Mouse (Mus musculus): ENCODE results near the gene Clasrp. TPM values are rescaled to one million over a fixed set of nuclear protein-coding genes. Genes with fewer than 3 reads are reported as not detected.
A peak's percentile ranks its signal among the peaks of the same experiment; 100 is the strongest.

Gene Clasrp
- polyA plus RNA-seq, 1 experiment from 2014 or later = 43.5 TPM

DNA sequence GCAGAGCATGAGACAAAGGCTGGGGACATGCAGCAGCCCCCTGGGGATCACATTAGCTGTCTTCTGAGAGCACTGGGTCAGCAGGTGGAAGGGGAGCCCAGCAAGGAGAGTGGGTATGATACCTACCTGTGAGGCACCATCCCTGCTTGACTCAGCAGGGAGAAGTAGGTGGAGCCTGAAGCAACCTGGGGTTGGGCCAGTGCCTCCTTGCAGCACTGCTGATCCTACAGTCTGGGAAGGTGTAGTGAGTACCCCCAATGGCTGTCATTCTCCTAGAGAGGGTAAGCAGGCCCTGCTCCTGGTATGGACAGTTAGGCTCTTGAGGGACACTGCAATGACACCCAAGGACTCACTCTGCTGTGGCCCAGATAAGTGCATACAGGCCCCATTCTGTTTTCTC lies 28.0 kb upstream of the Clasrp start:
- Histone ChIP-seq H3K27ac (ENCODE audit: low read length) (no peak overlapping the region), H3K9ac (ENCODE audit: low read length) (no peak overlapping the region), H3K4me3 (ENCODE audit: low read length) (no peak overlapping the region), H3K4me1 (replicated peaks; ENCODE audit: control insufficient read depth, insufficient read depth, low read length) (no peaks in the 10 kb centered on the region), H3K9me3 (ENCODE audit: control insufficient read depth, low read length) (no peaks in the 10 kb centered on the region), H3K4me2 (ENCODE audit: low read depth, low read length) (no peak overlapping the region), H3K27me3 (ENCODE audit: control insufficient read depth, insufficient read depth, low read depth, low read length) (no peaks in the 10 kb centered on the region), H3K36me3 (ENCODE audit: control insufficient read depth, insufficient read depth, low read length) (peaks cover 28% of the 10 kb centered on the region)
- no peak for ATAC-seq (ENCODE audit: low read depth)

GRCm38 (mm10) chr7:19629361-19629734 lies 25.1 kb upstream of the Clasrp start, which contains the start of gene Relb:
Gene Relb, minus strand, starts transcription at chr7:19629438.
- Histone ChIP-seq H3K36me3 (ENCODE audit: control insufficient read depth, insufficient read depth, low read length) (peaks cover 8% of the 10 kb centered on the region; the same call in 1 of the 2 replicates), H3K4me3 (ENCODE audit: low read length) (peak within 1 kb of the TSS; percentile 80), H3K9ac (ENCODE audit: low read length) (peak within 1 kb of the TSS; percentile 65), H3K27ac (ENCODE audit: low read length) (peak within 1 kb of the TSS; percentile 91), H3K4me2 (ENCODE audit: low read depth, low read length) (peak within 1 kb of the TSS; percentile 97), H3K4me1 (replicated peaks; ENCODE audit: control insufficient read depth, insufficient read depth, low read length) (no peaks in the 10 kb centered on the region), H3K9me3 (ENCODE audit: control insufficient read depth, low read length) (no peaks in the 10 kb centered on the region), H3K27me3 (ENCODE audit: control insufficient read depth, insufficient read depth, low read depth, low read length) (no peaks in the 10 kb centered on the region)
- peak; percentile 71 for ATAC-seq (ENCODE audit: low read depth)
- 1% methylated on average over 21 of the region's 41 CpGs for WGBS

GRCm38 (mm10) chr7:19628536-19629360 lies 24.5 kb upstream of the Clasrp start:
- peak overlapping the region; percentile 65 for H3K9ac ChIP-seq (ENCODE audit: low read length)
- no peaks in the 10 kb centered on the region for H3K27me3 ChIP-seq (ENCODE audit: control insufficient read depth, insufficient read depth, low read depth, low read length)
- no peaks in the 10 kb centered on the region for H3K9me3 ChIP-seq (ENCODE audit: control insufficient read depth, low read length)
- peak; percentile 94 for ATAC-seq (ENCODE audit: low read depth)
- H3K4me1 ChIP-seq (replicated peaks; ENCODE audit: control insufficient read depth, insufficient read depth, low read length) = no peaks in the 10 kb centered on the region
- 1% methylated on average over 57 of the region's 57 CpGs for WGBS
- H3K4me3 ChIP-seq (ENCODE audit: low read length) = peak overlapping the region; percentile 80
- H3K4me2 ChIP-seq (ENCODE audit: low read depth, low read length) = peak overlapping the region; percentile 97
- H3K36me3 ChIP-seq (ENCODE audit: control insufficient read depth, insufficient read depth, low read length) = peaks cover 5% of the 10 kb centered on the region; the same call in 1 of the 2 replicates
- H3K27ac ChIP-seq (ENCODE audit: low read length) = peak overlapping the region; percentile 91

DNA sequence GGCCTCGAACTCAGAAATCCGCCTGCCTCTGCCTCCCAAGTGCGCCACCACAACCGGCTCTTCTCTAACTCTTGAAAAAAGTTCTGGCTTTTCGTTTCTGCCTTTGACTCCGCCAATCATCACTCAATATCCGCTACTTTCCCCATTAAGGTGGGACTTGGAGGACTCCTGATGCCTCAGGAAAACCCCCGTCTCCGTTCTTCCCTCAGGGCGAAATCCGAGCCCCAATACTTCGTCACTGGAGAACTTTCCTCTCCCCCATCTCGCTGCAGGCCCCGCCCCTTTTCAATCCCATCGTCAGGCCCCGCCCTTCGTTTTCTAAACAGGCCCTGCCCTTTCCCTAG lies 23.9 kb upstream of the Clasrp start:
- Histone ChIP-seq H3K27ac (ENCODE audit: low read length) (peak overlapping the region; percentile 91), H3K9ac (ENCODE audit: low read length) (peak overlapping the region; percentile 41; the same call in 1 of the 2 replicates), H3K9me3 (ENCODE audit: control insufficient read depth, low read length) (no peaks in the 10 kb centered on the region), H3K4me3 (ENCODE audit: low read length) (peak overlapping the region; percentile 80), H3K4me2 (ENCODE audit: low read depth, low read length) (peak overlapping the region; percentile 97), H3K36me3 (ENCODE audit: control insufficient read depth, insufficient read depth, low read length) (no peaks in the 10 kb centered on the region), H3K27me3 (ENCODE audit: control insufficient read depth, insufficient read depth, low read depth, low read length) (no peaks in the 10 kb centered on the region), H3K4me1 (replicated peaks; ENCODE audit: control insufficient read depth, insufficient read depth, low read length) (no peaks in the 10 kb centered on the region)
- no peak for ATAC-seq (ENCODE audit: low read depth)
- 14% methylated on average over 17 of the region's 17 CpGs for WGBS

GRCm38 (mm10) chr7:19627721-19628120 lies 23.4 kb upstream of the Clasrp start:
- Histone ChIP-seq H3K36me3 (ENCODE audit: control insufficient read depth, insufficient read depth, low read length) (no peaks in the 10 kb centered on the region), H3K27me3 (ENCODE audit: control insufficient read depth, insufficient read depth, low read depth, low read length) (no peaks in the 10 kb centered on the region), H3K4me3 (ENCODE audit: low read length) (peak overlapping the region; percentile 80), H3K9me3 (ENCODE audit: control insufficient read depth, low read length) (no peaks in the 10 kb centered on the region), H3K9ac (ENCODE audit: low read length) (peak overlapping the region; percentile 11; the same call in 1 of the 2 replicates), H3K27ac (ENCODE audit: low read length) (no peak overlapping the region), H3K4me2 (ENCODE audit: low read depth, low read length) (peak overlapping the region; percentile 97), H3K4me1 (replicated peaks; ENCODE audit: control insufficient read depth, insufficient read depth, low read length) (no peaks in the 10 kb centered on the region)
- ATAC-seq (ENCODE audit: low read depth) = no peak
- 55% methylated on average over 3 of the region's 3 CpGs for WGBS

GRCm38 (mm10) chr7:19623433-19623832 lies 19.1 kb upstream of the Clasrp start:
- 52% methylated on average over 2 of the region's 2 CpGs for WGBS
- H3K4me3 ChIP-seq (ENCODE audit: low read length) = no peak overlapping the region
- H3K27me3 ChIP-seq (ENCODE audit: control insufficient read depth, insufficient read depth, low read depth, low read length) = no peaks in the 10 kb centered on the region; the same call in 1 of the 2 replicates
- no peaks in the 10 kb centered on the region for H3K9me3 ChIP-seq (ENCODE audit: control insufficient read depth, low read length)
- no peak overlapping the region for H3K9ac ChIP-seq (ENCODE audit: low read length)
- H3K4me1 ChIP-seq (replicated peaks; ENCODE audit: control insufficient read depth, insufficient read depth, low read length) = no peaks in the 10 kb centered on the region
- H3K27ac ChIP-seq (ENCODE audit: low read length) = no peak overlapping the region
- no peak overlapping the region for H3K4me2 ChIP-seq (ENCODE audit: low read depth, low read length)
- no peaks in the 10 kb centered on the region for H3K36me3 ChIP-seq (ENCODE audit: control insufficient read depth, insufficient read depth, low read length)
- ATAC-seq (ENCODE audit: low read depth) = no peak

DNA sequence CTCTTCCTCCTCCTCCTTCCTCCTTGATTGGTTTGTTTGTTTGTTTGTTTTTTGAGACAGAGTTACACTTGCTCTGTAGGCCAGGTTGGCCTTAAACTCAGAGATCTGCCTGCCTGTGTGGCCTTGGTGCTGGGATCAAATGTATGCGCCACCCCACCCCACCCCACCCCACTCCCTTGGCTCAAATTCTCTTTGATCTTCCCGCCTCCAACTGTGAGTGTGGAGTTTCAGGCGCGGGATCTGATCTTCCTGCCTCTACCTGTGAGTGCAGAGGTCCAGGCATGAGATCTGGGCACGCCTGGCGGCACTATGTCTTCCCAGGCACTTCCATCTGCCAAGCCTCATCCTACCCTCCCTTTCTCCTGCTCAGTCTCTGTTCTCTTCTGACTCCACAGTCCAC lies 18.0 kb upstream of the Clasrp start:
- WGBS = 21% methylated on average over 6 of the region's 6 CpGs
- H3K4me1 ChIP-seq (replicated peaks; ENCODE audit: control insufficient read depth, insufficient read depth, low read length) = no peaks in the 10 kb centered on the region
- no peaks in the 10 kb centered on the region for H3K36me3 ChIP-seq (ENCODE audit: control insufficient read depth, insufficient read depth, low read length)

GRCm38 (mm10) chr7:19620811-19621210 lies 16.5 kb upstream of the Clasrp start:
- Histone ChIP-seq H3K27ac (ENCODE audit: low read length) (no peak overlapping the region), H3K36me3 (ENCODE audit: control insufficient read depth, insufficient read depth, low read length) (no peaks in the 10 kb centered on the region), H3K27me3 (ENCODE audit: control insufficient read depth, insufficient read depth, low read depth, low read length) (no peaks in the 10 kb centered on the region; the same call in 1 of the 2 replicates), H3K9ac (ENCODE audit: low read length) (no peak overlapping the region), H3K4me2 (ENCODE audit: low read depth, low read length) (no peak overlapping the region), H3K4me1 (replicated peaks; ENCODE audit: control insufficient read depth, insufficient read depth, low read length) (no peaks in the 10 kb centered on the region), H3K4me3 (ENCODE audit: low read length) (no peak overlapping the region), H3K9me3 (ENCODE audit: control insufficient read depth, low read length) (no peaks in the 10 kb centered on the region)
- ATAC-seq (ENCODE audit: low read depth) = no peak
- WGBS = 85% methylated on average over 7 of the region's 7 CpGs

More for the DNA sequence above, 18.0 kb upstream of the Clasrp start:
- no peaks in the 10 kb centered on the region; the same call in 1 of the 2 replicates for H3K27me3 ChIP-seq (ENCODE audit: control insufficient read depth, insufficient read depth, low read depth, low read length)
- no peak overlapping the region for H3K27ac ChIP-seq (ENCODE audit: low read length)
- no peak for ATAC-seq (ENCODE audit: low read depth)
- no peak overlapping the region for H3K4me3 ChIP-seq (ENCODE audit: low read length)
- H3K4me2 ChIP-seq (ENCODE audit: low read depth, low read length) = no peak overlapping the region
- no peak overlapping the region for H3K9ac ChIP-seq (ENCODE audit: low read length)
- no peaks in the 10 kb centered on the region for H3K9me3 ChIP-seq (ENCODE audit: control insufficient read depth, low read length)

DNA sequence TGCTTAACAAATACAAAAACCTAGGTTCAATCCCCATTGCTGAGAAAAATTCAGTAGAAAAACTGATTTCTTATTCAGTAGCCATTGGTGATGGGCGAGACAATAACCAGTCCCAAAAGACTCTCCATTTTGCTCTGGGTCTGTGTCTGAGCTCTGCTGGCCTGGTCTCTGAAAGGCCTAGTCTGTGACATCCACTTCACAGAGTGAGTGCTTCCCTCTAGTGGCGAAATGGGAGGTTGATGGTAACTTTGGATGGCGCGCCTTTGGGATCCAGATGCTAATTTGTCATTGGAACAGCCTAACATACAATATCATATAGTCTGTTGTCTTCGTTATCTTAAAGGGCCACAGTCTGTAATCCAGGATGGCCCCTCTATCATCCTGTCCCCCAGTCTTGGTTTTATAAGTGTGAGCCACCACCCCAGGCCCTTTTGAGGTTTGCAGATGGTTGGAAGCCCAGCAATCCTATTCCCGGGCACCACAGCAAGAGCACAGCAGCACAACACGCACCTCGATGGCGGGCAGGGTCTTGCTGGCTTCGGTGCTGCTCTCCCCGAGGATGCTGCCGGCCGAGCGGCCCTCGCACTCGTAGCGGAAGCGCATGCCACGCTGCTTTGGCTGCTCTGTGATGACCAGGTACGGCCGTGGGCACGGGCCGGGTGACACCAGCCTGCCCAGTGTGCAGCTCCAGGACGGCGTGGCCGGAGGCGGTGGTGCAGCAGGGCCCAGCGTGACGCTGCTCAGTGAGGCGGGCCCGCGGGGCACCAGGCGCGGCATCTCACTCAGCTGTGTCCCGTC lies 14.9 kb upstream of the Clasrp start:
- Histone ChIP-seq H3K9me3 (ENCODE audit: control insufficient read depth, low read length) (no peaks in the 10 kb centered on the region), H3K36me3 (ENCODE audit: control insufficient read depth, insufficient read depth, low read length) (no peaks in the 10 kb centered on the region), H3K27ac (ENCODE audit: low read length) (no peak overlapping the region), H3K27me3 (ENCODE audit: control insufficient read depth, insufficient read depth, low read depth, low read length) (no peaks in the 10 kb centered on the region; the same call in 1 of the 2 replicates), H3K4me1 (replicated peaks; ENCODE audit: control insufficient read depth, insufficient read depth, low read length) (no peaks in the 10 kb centered on the region), H3K9ac (ENCODE audit: low read length) (peak overlapping the region; percentile 63), H3K4me3 (ENCODE audit: low read length) (peak overlapping the region; percentile 39), H3K4me2 (ENCODE audit: low read depth, low read length) (peak overlapping the region; percentile 51)
- peak; percentile 80 for ATAC-seq (ENCODE audit: low read depth)
- WGBS = 7% methylated on average over 31 of the region's 35 CpGs
